Mouse (Mus musculus) intestine, embryonic 16.5 days (tissue): ENCODE results near the gene Nxnl2. TPM values are rescaled to one million over a fixed set of nuclear protein-coding genes. Genes with fewer than 3 reads are reported as not detected.
"Not testable (repeated sequence)": the region's sequence is repeated elsewhere in the genome, so short reads cannot be mapped to it uniquely, and the experiment has no call there.

ENCODE experiments used
- ATAC-seq: fragments of 200-750 bp; cut with Nextera tagmentation; 2 replicates; pipeline ENCODE4 v1.8.0; 2017; ENCODE audit warnings: moderate TSS enrichment, moderate library complexity
- H3K27ac ChIP-seq: fragments of 300-500 bp; sonication (generic); 2 replicates; pipeline ENCODE4 v1.5.1; 2014; ENCODE audit warnings: mild to moderate bottlenecking, low read length
- H3K27me3 ChIP-seq: fragments of 300-500 bp; sonication (generic); replicated peaks from 2 replicates; pipeline ENCODE4 v1.6.1; 2014; ENCODE audit warnings: low read length, control low read depth, mixed read lengths; ENCODE audit not compliant: control insufficient read depth, insufficient read depth
- H3K36me3 ChIP-seq: fragments of 300-500 bp; sonication (generic); 2 replicates; pipeline ENCODE4 v1.6.1; 2014; ENCODE audit warnings: low read length, control low read depth; ENCODE audit not compliant: control insufficient read depth, insufficient read depth
- H3K4me1 ChIP-seq: fragments of 300-500 bp; sonication (generic); 2 replicates; pipeline ENCODE4 v1.6.1; 2014; ENCODE audit warnings: low read length, control low read depth, mixed read lengths; ENCODE audit not compliant: control insufficient read depth, insufficient read depth
- H3K4me2 ChIP-seq: fragments of 300-500 bp; sonication (generic); 2 replicates; pipeline ENCODE4 v1.6.1; 2014; ENCODE audit warnings: low read depth, low read length, control low read depth
- H3K4me3 ChIP-seq: fragments of 300-500 bp; sonication (generic); 2 replicates; pipeline ENCODE4 v1.5.1; 2014; ENCODE audit warnings: mild to moderate bottlenecking, low read length
- H3K9ac ChIP-seq: fragments of 300-500 bp; sonication (generic); 2 replicates; pipeline ENCODE4 v1.6.1; 2014; ENCODE audit warnings: low read depth, low read length
- H3K9me3 ChIP-seq: fragments of 300-500 bp; sonication (generic); 2 replicates; pipeline ENCODE4 v1.6.1; 2016; ENCODE audit warnings: low read length, control low read depth; ENCODE audit not compliant: control insufficient read depth
- WGBS: fragments of 180-500 bp; shearing (Covaris S2); extraction: QIAGEN DNeasy Blood & Tissue Kit; methylation state at CpG from one replicate; pipeline ENCODE4 v1.1.7; 2014; 5-methylcytosine and 5-hydroxymethylcytosine counted together
- polyA plus RNA-seq: library from polyadenylated mRNA; unstranded; fragments of >200 nt; fragmentation: Nextera tagmentation; extraction: Ambion mirVana; gene quantifications from 2 replicates; pipeline ENCODE4 v1.2.1, GENCODE M21; 2015

Gene Nxnl2
- polyA plus RNA-seq, 1 experiment from 2014 or later = 1.9 TPM

DNA sequence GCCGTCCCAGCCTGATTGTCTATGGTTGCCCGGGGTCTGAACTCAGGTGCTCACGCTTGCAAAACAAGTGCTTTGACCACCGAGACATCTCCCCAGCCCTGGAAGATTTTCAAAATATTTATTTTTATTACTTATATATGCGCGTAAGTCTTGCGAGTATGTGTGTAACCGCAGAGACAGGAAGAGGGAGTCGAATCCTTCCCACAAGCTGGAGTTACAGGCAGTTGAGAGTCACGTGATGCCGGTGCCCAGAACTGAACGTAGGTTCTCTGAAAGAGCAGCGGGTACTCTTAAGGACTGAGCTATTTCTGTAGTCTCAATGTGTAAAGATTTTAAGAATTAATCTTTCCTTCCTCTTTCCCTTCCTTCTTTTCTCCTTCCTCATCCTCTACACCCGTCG, 23.1 kb downstream of the Nxnl2 start:
- no peaks in the 10 kb centered on the region for H3K4me1 ChIP-seq
- H3K27ac ChIP-seq = no peak overlapping the region
- no peaks in the 10 kb centered on the region for H3K27me3 ChIP-seq
- 86% methylated on average over 15 of the region's 15 CpGs for WGBS
- no peak for ATAC-seq
- no peaks in the 10 kb centered on the region for H3K9me3 ChIP-seq
- no peak overlapping the region for H3K4me3 ChIP-seq
- H3K9ac ChIP-seq = no peak overlapping the region
- no peaks in the 10 kb centered on the region for H3K36me3 ChIP-seq
- no peak overlapping the region for H3K4me2 ChIP-seq

DNA sequence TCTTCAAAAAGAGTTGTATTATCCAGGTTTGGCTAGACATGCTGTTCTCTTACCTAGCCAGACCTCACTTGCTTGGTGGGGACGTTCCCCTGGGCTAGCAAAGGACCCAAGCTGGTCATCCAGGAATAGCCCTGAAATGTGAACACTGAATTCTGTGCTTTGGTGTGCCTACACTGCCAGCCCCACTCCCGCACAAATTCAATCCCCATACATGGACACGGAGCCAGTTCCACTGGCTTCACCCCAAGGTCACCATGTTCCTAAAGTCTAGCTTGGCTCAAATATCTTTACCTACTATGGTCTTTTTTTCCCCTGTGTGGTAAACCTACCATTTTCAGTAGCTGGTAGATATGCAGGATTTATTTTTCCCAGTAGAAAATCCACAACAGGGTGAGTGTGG, 26.9 kb downstream of the Nxnl2 start:
- WGBS = 66% methylated on average over 3 of the region's 3 CpGs
- Histone ChIP-seq H3K4me2 (no peak overlapping the region), H3K4me3 (no peak overlapping the region), H3K27ac (0 out of 2 replicates have a peak overlapping the region, but pooled peaks have one; percentile 14), H3K9me3 (no peaks in the 10 kb centered on the region; the same call in 1 of the 2 replicates), H3K27me3 (no peaks in the 10 kb centered on the region), H3K36me3 (no peaks in the 10 kb centered on the region), H3K4me1 (no peaks in the 10 kb centered on the region), H3K9ac (no peak overlapping the region)
- no peak for ATAC-seq

DNA sequence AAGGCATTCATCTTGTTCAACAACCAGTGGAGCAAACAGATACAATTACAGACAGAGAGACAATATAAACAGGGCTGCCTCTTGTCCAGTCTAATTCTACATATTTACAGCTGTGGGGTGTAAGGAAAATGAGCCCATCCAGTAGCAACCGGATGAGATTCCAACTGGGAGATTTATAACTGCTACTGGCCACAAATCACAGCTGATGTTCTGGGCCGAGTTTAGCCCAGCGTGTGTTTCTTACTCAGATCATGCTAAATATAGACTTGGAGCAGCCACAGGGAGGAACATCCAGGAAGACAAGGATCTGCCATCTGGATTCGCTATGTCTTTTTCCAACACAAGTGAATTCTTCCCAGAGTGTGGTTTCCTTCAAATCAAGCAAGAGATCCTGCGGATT, 27.4 kb downstream of the Nxnl2 start:
- WGBS = 34% methylated on average over 5 of the region's 5 CpGs
- peak overlapping the region; percentile 67 for H3K27ac ChIP-seq
- ATAC-seq = peak; percentile 66

DNA sequence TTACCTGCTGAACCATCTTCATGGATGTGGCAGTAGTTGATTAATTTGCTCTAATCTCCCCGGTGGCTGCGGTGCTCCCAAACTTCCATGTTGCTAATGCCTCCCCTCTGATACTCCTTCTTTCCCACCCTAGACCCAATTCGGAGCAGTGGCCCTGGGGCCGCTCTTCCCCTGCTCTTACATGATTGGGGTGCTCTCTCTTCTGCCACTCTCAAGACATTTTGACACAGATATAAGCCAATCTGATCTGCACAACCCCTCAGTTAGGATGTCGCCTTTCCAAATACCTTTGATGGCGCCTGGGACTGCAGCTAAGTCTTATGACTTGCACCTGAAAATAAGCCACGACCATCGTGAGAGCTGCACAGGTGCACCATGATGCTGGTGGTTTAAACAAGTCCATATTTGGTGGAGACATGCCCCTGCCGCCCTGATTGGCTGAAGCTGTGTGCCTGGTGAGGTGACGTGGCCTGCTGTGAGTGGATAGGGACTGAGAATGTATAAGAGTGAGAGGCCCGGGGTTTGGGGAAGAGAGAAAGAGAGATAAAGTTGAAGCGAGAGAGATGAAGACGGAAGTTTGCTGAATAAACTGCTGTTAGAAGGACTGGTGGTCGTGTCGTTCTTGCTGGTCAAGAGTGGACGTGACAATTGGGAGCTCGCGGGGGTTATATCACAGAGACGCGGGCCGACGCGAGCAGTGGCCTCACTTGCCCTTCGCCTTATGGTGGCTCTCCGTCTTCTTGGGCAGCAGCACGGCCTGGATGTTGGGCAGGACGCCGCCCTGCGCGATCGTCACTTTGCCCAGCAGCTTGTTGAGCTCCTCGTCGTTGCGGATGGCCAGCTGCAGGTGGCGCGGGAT, 31.4 kb downstream of the Nxnl2 start:
- peak; percentile 73 for ATAC-seq
- peak overlapping the region; percentile 39 for H3K4me3 ChIP-seq

More for the DNA sequence above, 27.4 kb downstream of the Nxnl2 start:
- Histone ChIP-seq H3K9ac (no peak overlapping the region), H3K4me2 (no peak overlapping the region), H3K4me1 (no peaks in the 10 kb centered on the region), H3K27me3 (no peaks in the 10 kb centered on the region), H3K9me3 (no peaks in the 10 kb centered on the region; the same call in 1 of the 2 replicates), H3K36me3 (no peaks in the 10 kb centered on the region), H3K4me3 (no peak overlapping the region)

DNA sequence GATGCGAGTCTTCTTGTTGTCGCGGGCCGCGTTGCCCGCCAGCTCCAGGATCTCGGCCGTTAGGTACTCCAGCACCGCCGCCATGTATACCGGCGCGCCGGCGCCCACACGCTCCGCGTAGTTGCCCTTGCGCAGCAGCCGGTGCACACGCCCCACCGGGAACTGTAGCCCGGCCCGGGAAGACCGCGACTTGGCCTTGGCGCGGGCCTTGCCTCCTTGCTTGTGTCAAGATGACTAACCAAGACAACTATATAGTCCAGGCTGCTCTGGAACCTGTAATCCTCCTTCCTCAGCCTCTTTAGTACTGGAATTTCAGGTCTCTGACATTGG, 32.0 kb downstream of the Nxnl2 start:
- Histone ChIP-seq H3K9ac (0 out of 2 replicates have a peak overlapping the region, but pooled peaks have one; percentile 33), H3K4me3 (peak overlapping the region; percentile 39), H3K4me2 (peak overlapping the region; percentile 52)
- not testable (repeated sequence) for H3K4me1 ChIP-seq, H3K27ac ChIP-seq, H3K27me3 ChIP-seq, H3K9me3 ChIP-seq, H3K36me3 ChIP-seq
- 7% methylated on average over 28 of the region's 28 CpGs for WGBS
- peak; percentile 73 for ATAC-seq

More for the DNA sequence above, 31.4 kb downstream of the Nxnl2 start:
- H3K27ac ChIP-seq, H3K27me3 ChIP-seq, H3K36me3 ChIP-seq, H3K4me1 ChIP-seq, H3K9me3 ChIP-seq: not testable (repeated sequence)
- Histone ChIP-seq H3K9ac (0 out of 2 replicates have a peak overlapping the region, but pooled peaks have one; percentile 33), H3K4me2 (peak overlapping the region; percentile 52)
- WGBS = 43% methylated on average over 27 of the region's 36 CpGs

DNA sequence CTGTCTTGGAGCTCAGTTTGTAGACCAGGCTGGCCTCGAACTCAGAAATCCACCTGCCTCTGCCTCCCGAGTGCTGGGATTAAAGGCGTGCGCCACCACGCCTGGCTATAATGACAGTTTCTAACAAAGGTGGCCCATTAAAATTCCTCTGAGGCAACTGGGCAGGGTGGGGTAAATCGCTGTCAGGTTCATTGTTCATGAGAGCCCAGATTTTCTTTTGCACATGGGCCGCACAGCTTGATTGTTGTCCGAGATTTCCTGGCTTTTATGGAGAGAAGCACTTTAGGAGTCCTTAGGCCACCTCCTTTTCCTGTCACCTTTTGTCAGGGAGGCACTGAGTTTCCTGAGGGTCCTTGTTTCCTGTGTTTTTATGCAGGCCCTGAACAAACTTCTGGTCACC, 32.6 kb downstream of the Nxnl2 start:
- no peak for ATAC-seq
- H3K27me3 ChIP-seq = no peaks in the 10 kb centered on the region
- H3K9ac ChIP-seq = no peak overlapping the region
- no peak overlapping the region for H3K27ac ChIP-seq
- WGBS = 91% methylated on average over 8 of the region's 8 CpGs
- H3K4me3 ChIP-seq = no peak overlapping the region
- H3K36me3 ChIP-seq = no peaks in the 10 kb centered on the region
- no peak overlapping the region for H3K4me2 ChIP-seq
- no peaks in the 10 kb centered on the region; the same call in 1 of the 2 replicates for H3K9me3 ChIP-seq
- H3K4me1 ChIP-seq = no peaks in the 10 kb centered on the region

DNA sequence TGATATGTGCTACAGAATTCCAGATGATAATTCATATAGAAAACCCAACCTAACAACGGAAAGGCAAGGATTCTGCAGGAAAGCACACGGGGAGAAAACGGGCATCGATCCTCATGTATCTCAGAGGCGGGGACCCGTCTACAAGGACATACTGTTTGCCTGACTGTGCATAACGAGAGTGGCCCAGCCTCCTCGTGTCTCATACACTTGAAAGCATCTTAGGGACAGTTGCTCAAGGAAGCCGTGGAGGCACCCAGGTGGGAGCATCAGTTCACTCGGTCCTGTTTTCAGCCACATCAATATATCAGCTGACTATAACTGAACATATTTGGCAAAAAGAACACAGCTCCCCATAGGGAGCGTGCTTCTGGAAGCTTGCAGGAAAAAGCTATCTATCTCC, 33.3 kb downstream of the Nxnl2 start:
- WGBS = 86% methylated on average over 11 of the region's 11 CpGs
- not testable (repeated sequence) for H3K4me1 ChIP-seq, H3K4me3 ChIP-seq

DNA sequence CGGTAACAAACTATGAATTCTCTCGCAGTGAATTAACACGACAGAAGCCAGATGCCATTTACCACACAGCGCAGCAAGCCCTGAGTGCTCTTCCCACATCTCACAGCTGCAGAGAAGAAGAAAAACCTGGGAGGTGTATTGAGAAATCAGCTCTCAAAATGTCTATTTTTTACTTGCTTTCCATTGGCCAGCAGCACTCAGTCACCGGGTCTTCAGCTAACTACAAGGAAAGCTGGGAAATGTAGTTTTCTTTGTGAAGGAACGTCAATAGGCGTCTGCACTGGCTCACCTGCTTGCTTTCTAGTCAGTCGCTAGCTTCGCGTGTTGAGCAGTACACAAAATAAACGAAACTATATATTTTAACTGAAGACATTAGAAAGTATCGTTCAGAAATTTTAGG, 37.1 kb downstream of the Nxnl2 start:
- Histone ChIP-seq H3K4me3 (0 out of 2 replicates have a peak overlapping the region, but pooled peaks have one; percentile 16), H3K27ac (no peak overlapping the region), H3K4me2 (0 out of 2 replicates have a peak overlapping the region, but pooled peaks have one; percentile 17), H3K4me1 (no peaks in the 10 kb centered on the region), H3K36me3 (no peaks in the 10 kb centered on the region), H3K9ac (no peak overlapping the region), H3K9me3 (no peaks in the 10 kb centered on the region), H3K27me3 (no peaks in the 10 kb centered on the region)
- peak; percentile 63; the same call in 1 of the 2 replicates for ATAC-seq
- 47% methylated on average over 12 of the region's 12 CpGs for WGBS

More for the DNA sequence above, 33.3 kb downstream of the Nxnl2 start:
- not testable (repeated sequence) for ATAC-seq, H3K27ac ChIP-seq, H3K27me3 ChIP-seq, H3K9ac ChIP-seq, H3K4me2 ChIP-seq, H3K9me3 ChIP-seq, H3K36me3 ChIP-seq

DNA sequence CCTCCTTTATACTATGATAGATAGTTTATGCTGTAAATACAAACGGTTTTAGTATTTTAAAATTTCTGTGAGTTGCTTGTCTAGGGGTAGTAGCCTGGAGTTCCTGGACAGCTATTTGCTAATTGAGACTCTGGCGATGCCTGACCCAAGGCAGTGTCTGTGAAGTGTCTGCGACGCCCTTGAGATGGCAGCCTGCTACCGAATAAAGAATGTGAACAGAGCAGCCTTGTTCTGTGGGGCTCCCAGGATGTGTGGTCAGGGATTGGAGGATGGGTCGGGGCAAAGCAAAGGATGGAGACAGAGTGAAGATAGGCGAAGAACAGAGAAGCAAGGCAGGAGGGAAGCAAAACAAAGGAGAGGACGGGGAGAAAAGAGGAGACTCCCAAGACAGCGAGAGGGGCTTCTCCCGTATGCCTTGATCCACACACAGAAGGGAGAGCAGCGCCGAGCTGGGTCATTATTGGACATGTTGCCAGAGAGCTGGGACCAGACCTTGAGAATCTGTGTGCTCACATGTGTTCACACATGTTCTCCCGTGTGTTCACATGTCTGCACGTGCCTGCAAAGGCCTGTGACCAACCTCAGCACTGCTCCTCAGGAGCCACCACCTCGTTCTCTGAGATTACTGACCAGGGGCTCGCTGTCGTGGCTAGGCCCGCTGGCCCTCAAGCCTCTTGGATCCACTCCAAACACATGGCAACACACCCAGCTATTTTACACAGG, 37.7 kb downstream of the Nxnl2 start:
- Histone ChIP-seq H3K27me3 (no peaks in the 10 kb centered on the region), H3K27ac (no peak overlapping the region), H3K4me1 (no peaks in the 10 kb centered on the region), H3K9me3 (no peaks in the 10 kb centered on the region), H3K9ac (no peak overlapping the region), H3K4me3 (no peak overlapping the region), H3K4me2 (no peak overlapping the region), H3K36me3 (no peaks in the 10 kb centered on the region)
- 53% methylated on average over 18 of the region's 18 CpGs for WGBS
- peak; percentile 88 for ATAC-seq
